Mouse (Mus musculus) midbrain, embryonic 16.5 days (tissue): ENCODE data around the gene Zfp428. TPM values are rescaled to one million over a fixed set of nuclear protein-coding genes. Genes with fewer than 3 reads are reported as not detected.

Experiments
- ATAC-seq: fragments of 200-750 bp; cut with Nextera tagmentation; 2 replicates; pipeline ENCODE4 v1.8.0; 2017; ENCODE audit warnings: moderate TSS enrichment
- H3K27ac ChIP-seq: fragments of 300-500 bp; sonication (generic); 2 replicates; pipeline ENCODE4 v1.5.1; 2014; ENCODE audit warnings: mild to moderate bottlenecking, low read length, mixed read lengths
- H3K27me3 ChIP-seq: fragments of 300-500 bp; sonication (generic); 2 replicates; pipeline ENCODE4 v1.6.1; 2014; ENCODE audit warnings: low read depth, low read length, mixed read lengths; ENCODE audit not compliant: control insufficient read depth, insufficient read depth
- H3K36me3 ChIP-seq: fragments of 300-500 bp; sonication (generic); 2 replicates; pipeline ENCODE4 v1.6.1; 2014; ENCODE audit warnings: mild to moderate bottlenecking, low read length, moderate library complexity, mixed read lengths; ENCODE audit not compliant: control insufficient read depth, insufficient read depth
- H3K4me1 ChIP-seq: fragments of 300-500 bp; sonication (generic); 2 replicates; pipeline ENCODE4 v1.6.1; 2014; ENCODE audit warnings: mild to moderate bottlenecking, low read length, mixed read lengths; ENCODE audit not compliant: control insufficient read depth, insufficient read depth
- H3K4me2 ChIP-seq: fragments of 300-500 bp; sonication (generic); 2 replicates; pipeline ENCODE4 v1.6.1; 2014; ENCODE audit warnings: mild to moderate bottlenecking, low read length, mixed read lengths
- H3K4me3 ChIP-seq: fragments of 300-500 bp; sonication (generic); 2 replicates; pipeline ENCODE4 v1.5.1; 2014; ENCODE audit warnings: low read depth, mild to moderate bottlenecking, low read length, moderate library complexity, mixed read lengths
- H3K9ac ChIP-seq: fragments of 300-500 bp; sonication (generic); 2 replicates; pipeline ENCODE4 v1.6.1; 2014; ENCODE audit warnings: low read depth, low read length, mixed read lengths
- H3K9me3 ChIP-seq: fragments of 300-500 bp; sonication (generic); replicated peaks from 2 replicates; pipeline ENCODE4 v1.6.1; 2014; ENCODE audit warnings: mild to moderate bottlenecking, low read length, mixed read lengths; ENCODE audit not compliant: control insufficient read depth, poor library complexity, severe bottlenecking
- WGBS: fragments of 180-500 bp; shearing (Covaris S2); extraction: QIAGEN DNeasy Blood & Tissue Kit; methylation state at CpG from one replicate; pipeline ENCODE4 v1.1.7; 2014; 5-methylcytosine and 5-hydroxymethylcytosine counted together
- polyA plus RNA-seq: library from polyadenylated mRNA; unstranded; fragments of >200 nt; fragmentation: Nextera tagmentation; extraction: Ambion mirVana; gene quantifications from 2 replicates; pipeline ENCODE4 v1.2.1, GENCODE M21; 2015

The Zfp428 gene
- polyA plus RNA-seq, 1 experiment from 2014 or later = 327 TPM

- 88% methylated on average over 3 of the region's 3 CpGs for WGBS
- H3K9me3 ChIP-seq = no peaks in the 10 kb centered on the region
- no peak for ATAC-seq
Observed at GRCm38 (mm10) chr7:24469126-24469525, 37.7 kb upstream of the Zfp428 start.

GRCm38 (mm10) chr7:24470356-24470755 lies 36.5 kb upstream of the Zfp428 start:
- Histone ChIP-seq H3K27me3 (no peaks in the 10 kb centered on the region), H3K27ac (no peak overlapping the region), H3K4me2 (no peak overlapping the region), H3K9me3 (no peaks in the 10 kb centered on the region), H3K9ac (no peak overlapping the region), H3K36me3 (no peaks in the 10 kb centered on the region), H3K4me3 (no peak overlapping the region), H3K4me1 (peaks cover 5% of the 10 kb centered on the region)
- 95% methylated on average over 7 of the region's 7 CpGs for WGBS
- ATAC-seq = no peak

More at GRCm38 (mm10) chr7:24469126-24469525, 37.7 kb upstream of the Zfp428 start:
- Histone ChIP-seq H3K27me3 (no peaks in the 10 kb centered on the region), H3K36me3 (no peaks in the 10 kb centered on the region), H3K27ac (no peak overlapping the region), H3K4me2 (no peak overlapping the region), H3K4me1 (no peaks in the 10 kb centered on the region), H3K4me3 (no peak overlapping the region), H3K9ac (no peak overlapping the region)

- ATAC-seq = 0 out of 2 replicates have a peak, but pooled peaks have one; percentile 60
- 65% methylated on average over 6 of the region's 6 CpGs for WGBS
- no peak overlapping the region for H3K4me3 ChIP-seq
- no peak overlapping the region for H3K27ac ChIP-seq
- peaks cover 5% of the 10 kb centered on the region for H3K4me1 ChIP-seq
- no peaks in the 10 kb centered on the region for H3K27me3 ChIP-seq
- no peaks in the 10 kb centered on the region for H3K9me3 ChIP-seq
- no peak overlapping the region for H3K9ac ChIP-seq
- no peaks in the 10 kb centered on the region for H3K36me3 ChIP-seq
- no peak overlapping the region for H3K4me2 ChIP-seq
Observed at GRCm38 (mm10) chr7:24472442-24472841, 34.4 kb upstream of the Zfp428 start.

GRCm38 (mm10) chr7:24472937-24473336 lies 33.9 kb upstream of the Zfp428 start:
- Histone ChIP-seq H3K27me3 (no peaks in the 10 kb centered on the region), H3K27ac (no peak overlapping the region), H3K9me3 (no peaks in the 10 kb centered on the region), H3K4me3 (no peak overlapping the region), H3K4me1 (peaks cover 5% of the 10 kb centered on the region), H3K36me3 (no peaks in the 10 kb centered on the region), H3K9ac (no peak overlapping the region), H3K4me2 (no peak overlapping the region)
- no peak for ATAC-seq
- 76% methylated on average over 7 of the region's 7 CpGs for WGBS

GRCm38 (mm10) chr7:24473913-24474529 lies 32.8 kb upstream of the Zfp428 start:
- H3K9me3 ChIP-seq = no peaks in the 10 kb centered on the region
- 44% methylated on average over 10 of the region's 10 CpGs for WGBS
- H3K9ac ChIP-seq = no peak overlapping the region
- H3K27me3 ChIP-seq = no peaks in the 10 kb centered on the region
- no peak overlapping the region for H3K27ac ChIP-seq
- no peak overlapping the region for H3K4me3 ChIP-seq
- peaks cover 5% of the 10 kb centered on the region for H3K4me1 ChIP-seq
- ATAC-seq = peak; percentile 44; the same call in 1 of the 2 replicates
- no peak overlapping the region for H3K4me2 ChIP-seq
- no peaks in the 10 kb centered on the region for H3K36me3 ChIP-seq

DNA sequence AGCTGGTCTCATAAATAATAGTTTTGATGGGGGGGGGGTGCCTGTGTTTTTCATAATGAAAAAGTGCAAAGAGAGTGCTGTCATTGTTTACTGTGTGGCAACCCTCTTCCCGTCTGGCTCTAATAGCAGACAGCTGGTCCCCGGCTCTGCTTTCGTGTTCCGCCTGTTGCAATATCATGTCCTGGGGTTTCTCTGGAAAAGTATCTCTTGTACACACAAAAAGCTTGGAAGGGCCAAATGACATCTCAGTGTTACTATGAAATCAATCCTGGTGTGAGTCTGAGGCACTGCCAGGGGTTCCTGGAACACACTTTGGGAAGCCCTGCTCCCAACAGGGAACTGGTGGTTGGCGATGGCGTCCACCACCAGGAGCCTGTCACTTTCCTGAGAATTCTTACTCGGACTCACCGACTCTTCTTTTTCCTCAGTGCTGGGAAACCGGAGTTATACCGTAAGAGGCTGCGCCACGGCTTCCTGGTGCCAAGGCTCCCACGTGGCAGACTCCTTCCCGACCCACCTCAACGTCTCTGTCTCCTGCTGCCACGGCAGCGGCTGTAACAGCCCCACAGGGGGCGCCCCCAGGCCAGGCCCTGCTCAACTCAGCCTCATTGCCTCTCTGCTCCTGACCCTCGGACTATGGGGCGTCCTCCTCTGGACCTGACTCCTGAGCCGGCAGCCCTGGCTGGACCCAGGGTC lies 31.8 kb upstream of the Zfp428 start:
- H3K36me3 ChIP-seq = no peaks in the 10 kb centered on the region
- WGBS = 32% methylated on average over 21 of the region's 21 CpGs
- H3K9me3 ChIP-seq = no peaks in the 10 kb centered on the region
- no peak overlapping the region for H3K27ac ChIP-seq
- no peak overlapping the region for H3K9ac ChIP-seq
- peaks cover 5% of the 10 kb centered on the region for H3K4me1 ChIP-seq
- no peak overlapping the region for H3K4me3 ChIP-seq
- no peaks in the 10 kb centered on the region for H3K27me3 ChIP-seq
- no peak for ATAC-seq
- no peak overlapping the region for H3K4me2 ChIP-seq

DNA sequence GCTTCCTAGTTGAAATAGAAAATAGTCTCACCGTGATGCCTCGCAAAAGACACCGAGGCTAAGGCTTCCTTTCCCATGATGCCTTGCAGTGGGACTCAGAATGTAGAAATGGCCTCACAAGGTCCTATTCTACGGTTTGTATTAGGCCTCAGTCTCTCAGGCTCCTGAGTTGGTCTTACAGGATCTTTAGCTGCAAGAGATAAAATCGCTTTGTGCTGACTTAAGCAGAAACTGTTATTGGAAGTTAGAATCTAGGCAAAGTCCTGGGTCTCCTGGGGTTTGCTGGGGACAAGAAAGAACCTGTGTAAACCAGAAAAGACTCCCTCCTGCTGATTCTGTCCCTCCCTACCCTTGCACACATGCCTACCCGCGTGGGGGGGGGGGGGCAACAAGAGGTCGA lies 30.5 kb upstream of the Zfp428 start:
- no peak overlapping the region for H3K4me3 ChIP-seq
- H3K27me3 ChIP-seq = no peaks in the 10 kb centered on the region
- H3K4me1 ChIP-seq = peaks cover 16% of the 10 kb centered on the region
- no peaks in the 10 kb centered on the region for H3K36me3 ChIP-seq
- 72% methylated on average over 8 of the region's 8 CpGs for WGBS
- no peak overlapping the region for H3K27ac ChIP-seq
- no peaks in the 10 kb centered on the region for H3K9me3 ChIP-seq
- H3K9ac ChIP-seq = no peak overlapping the region
- no peak for ATAC-seq
- H3K4me2 ChIP-seq = no peak overlapping the region

DNA sequence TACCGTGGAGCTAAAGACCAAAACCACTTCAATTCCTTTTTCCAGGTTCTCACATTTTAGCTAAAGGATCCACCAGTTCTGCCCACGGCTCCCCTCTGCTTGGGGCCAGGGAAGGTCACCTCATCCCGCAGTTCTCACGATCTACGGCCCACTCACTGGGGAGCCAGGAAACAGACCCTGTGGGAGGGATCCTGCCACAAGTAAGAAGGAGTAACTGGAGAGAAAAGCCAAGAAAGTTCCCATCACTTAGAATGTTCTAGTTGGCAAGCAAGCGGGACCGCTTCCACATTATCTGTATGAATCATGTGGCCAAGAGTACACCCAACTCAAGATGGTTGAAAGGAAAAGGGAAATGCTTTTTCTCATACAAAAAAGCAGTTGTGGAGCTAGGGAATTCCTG lies 29.9 kb upstream of the Zfp428 start:
- WGBS = 93% methylated on average over 7 of the region's 7 CpGs

DNA sequence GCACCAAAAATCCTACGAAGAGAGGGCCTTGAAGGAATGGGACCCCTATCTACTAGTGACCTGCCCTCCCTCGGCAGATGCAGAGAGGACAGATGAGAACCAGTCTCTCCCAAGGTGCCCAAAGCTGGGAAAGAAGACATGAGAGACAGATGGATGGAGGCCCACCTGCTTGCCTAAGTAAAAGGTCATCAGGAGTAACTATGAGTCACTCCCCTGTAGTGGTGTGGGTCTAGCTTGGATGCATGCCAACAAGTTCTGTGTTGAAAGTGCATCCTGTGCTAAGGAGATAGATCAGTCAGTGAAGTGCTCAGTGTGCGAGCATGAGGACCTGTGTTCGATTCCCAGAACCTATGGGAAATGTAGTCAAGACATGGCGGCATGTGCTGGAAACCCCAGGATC lies 27.9 kb upstream of the Zfp428 start:
- H3K27ac ChIP-seq = no peak overlapping the region
- no peak for ATAC-seq
- H3K4me3 ChIP-seq = no peak overlapping the region
- no peak overlapping the region for H3K4me2 ChIP-seq
- peaks cover 28% of the 10 kb centered on the region for H3K4me1 ChIP-seq
- 94% methylated on average over 5 of the region's 5 CpGs for WGBS
- H3K9me3 ChIP-seq = no peaks in the 10 kb centered on the region
- H3K27me3 ChIP-seq = no peaks in the 10 kb centered on the region
- no peaks in the 10 kb centered on the region for H3K36me3 ChIP-seq
- no peak overlapping the region for H3K9ac ChIP-seq

More for the DNA sequence above, 29.9 kb upstream of the Zfp428 start:
- Histone ChIP-seq H3K36me3 (no peaks in the 10 kb centered on the region), H3K9me3 (no peaks in the 10 kb centered on the region), H3K27ac (no peak overlapping the region), H3K4me3 (no peak overlapping the region), H3K4me1 (peaks cover 16% of the 10 kb centered on the region), H3K27me3 (no peaks in the 10 kb centered on the region), H3K4me2 (no peak overlapping the region), H3K9ac (no peak overlapping the region)
- no peak for ATAC-seq
